Mouse (Mus musculus) neural tube, embryonic 10.5 days (tissue): ENCODE results near the gene Rspo3.

ENCODE experiments used
- DNase-seq: peaks from one replicate; pipeline ENCODE4 v3.0.0-alpha.2; 2017; ENCODE audit warnings: low spot score; ENCODE audit errors: extremely low spot score

Rspo3 gene

GRCm38 (mm10) chr10:29535546-29536260 lies at the start of gene Rspo3:
TSS of gene Rspo3 (minus strand) at chr10:29535867.
- peak; percentile 76 for DNase-seq

GRCm38 (mm10) chr10:29581940-29582339 lies 46.3 kb upstream of the Rspo3 start:
- DNase-seq, result no peak

- DNase-seq, result no peak
Measured at GRCm38 (mm10) chr10:29581476-29581875, 45.8 kb upstream of the Rspo3 start.

GRCm38 (mm10) chr10:29555983-29556382 lies 20.3 kb upstream of the Rspo3 start:
- no peak for DNase-seq

- DNase-seq, result no peak
Measured at GRCm38 (mm10) chr10:29554365-29554764, 18.7 kb upstream of the Rspo3 start.

GRCm38 (mm10) chr10:29542982-29543381 lies 7.3 kb upstream of the Rspo3 start:
- no peak for DNase-seq

GRCm38 (mm10) chr10:29539516-29539915 lies 3.8 kb upstream of the Rspo3 start:
- no peak for DNase-seq

- DNase-seq, result no peak
Measured at GRCm38 (mm10) chr10:29538791-29539190, 3.1 kb upstream of the Rspo3 start.

GRCm38 (mm10) chr10:29534830-29535227 lies 838 bp downstream of the Rspo3 start:
- no peak for DNase-seq

- peak; percentile 68 for DNase-seq
Measured at GRCm38 (mm10) chr10:29533846-29534829, 1.5 kb downstream of the Rspo3 start.

GRCm38 (mm10) chr10:29532821-29533715 lies 2.6 kb downstream of the Rspo3 start:
- DNase-seq, result peak; percentile 81

- no peak for DNase-seq
Measured at GRCm38 (mm10) chr10:29513563-29513962, 22.1 kb downstream of the Rspo3 start.

- no peak for DNase-seq
Measured at GRCm38 (mm10) chr10:29508167-29508566, 27.5 kb downstream of the Rspo3 start.

GRCm38 (mm10) chr10:29497205-29497822 lies 38.4 kb downstream of the Rspo3 start:
- DNase-seq, result no peak

- no peak for DNase-seq
Measured at GRCm38 (mm10) chr10:29493996-29494395, 41.7 kb downstream of the Rspo3 start.

- DNase-seq, result no peak
Measured at GRCm38 (mm10) chr10:29480945-29481344, 54.7 kb downstream of the Rspo3 start.

- no peak for DNase-seq
Measured at GRCm38 (mm10) chr10:29479401-29479800, 56.3 kb downstream of the Rspo3 start.

GRCm38 (mm10) chr10:29470454-29470853 lies 65.2 kb downstream of the Rspo3 start:
- DNase-seq, result no peak

- DNase-seq, result no peak
Measured at GRCm38 (mm10) chr10:29460100-29460499, 75.6 kb downstream of the Rspo3 start.

GRCm38 (mm10) chr10:29459632-29460031 lies 76.0 kb downstream of the Rspo3 start:
- DNase-seq, result no peak

- no peak for DNase-seq
Measured at GRCm38 (mm10) chr10:29445076-29445475, 90.6 kb downstream of the Rspo3 start.
